Mouse (Mus musculus) MEL (cell line): ENCODE results near the gene Serpina1f. TPM values are rescaled to one million over a fixed set of nuclear protein-coding genes. Genes with fewer than 3 reads are reported as not detected.

Experiments
- DNase-seq: peaks from one replicate; pipeline ENCODE4 v3.0.0; 2011; ENCODE audit warnings: low read depth, low spot score
- H3K27ac ChIP-seq: 2 replicates; pipeline ENCODE4 v1.5.1; 2012; ENCODE audit warnings: low read depth, mild to moderate bottlenecking, control low read depth, low read length, moderate library complexity; ENCODE audit not compliant: control insufficient read depth
- H3K27me3 ChIP-seq, 2 experiments: fragments of 150-350 bp in 1 of 2; sonication (generic) in 1 of 2; 2 replicates each; pipeline ENCODE4 v1.6.1; 2012; ENCODE audit warnings: low read length in 2 of 2, mild to moderate bottlenecking in 2 of 2, improper control_type of control experiment in 1 of 2, moderate library complexity in 1 of 2; ENCODE audit not compliant: insufficient read depth in 2 of 2, control insufficient read depth in 1 of 2
- H3K36me3 ChIP-seq, 2 experiments: 2 replicates each; pipeline ENCODE4 v1.6.1; 2012 to 2014; ENCODE audit warnings: low read length in 2 of 2, improper control_type of control experiment in 1 of 2, inconsistent platforms in 1 of 2, mild to moderate bottlenecking in 1 of 2; ENCODE audit not compliant: insufficient read depth in 2 of 2, control insufficient read depth in 1 of 2
- H3K4me1 ChIP-seq, 2 experiments: fragments of 150-350 bp in 1 of 2; sonication (generic) in 1 of 2; 2 replicates each; pipeline ENCODE4 v1.6.1; 2012; ENCODE audit warnings: low read length in 2 of 2, improper control_type of control experiment in 1 of 2, mild to moderate bottlenecking in 1 of 2; ENCODE audit not compliant: insufficient read depth in 2 of 2, control insufficient read depth in 1 of 2
- H3K4me3 ChIP-seq, 2 experiments: fragments of 150-350 bp in 1 of 2; sonication (generic) in 1 of 2; 2 replicates each; pipeline ENCODE4 v1.5.1; 2012; ENCODE audit warnings: low read depth in 2 of 2, low read length in 2 of 2, mild to moderate bottlenecking in 2 of 2, moderate library complexity in 2 of 2, control low read depth in 1 of 2, improper control_type of control experiment in 1 of 2; ENCODE audit not compliant: control insufficient read depth in 1 of 2, insufficient read depth in 1 of 2
- H3K79me2 ChIP-seq: 2 replicates; pipeline ENCODE4 v1.6.1; 2012; ENCODE audit warnings: mild to moderate bottlenecking, low read length, moderate library complexity; ENCODE audit not compliant: control insufficient read depth, poor library complexity, insufficient read depth
- H3K9ac ChIP-seq: 2 replicates; pipeline ENCODE4 v1.6.1; 2012; ENCODE audit warnings: low read depth, mild to moderate bottlenecking, control low read depth, low read length, moderate library complexity; ENCODE audit not compliant: control insufficient read depth, poor library complexity, severe bottlenecking
- H3K9me3 ChIP-seq: fragments of 150-350 bp; sonication (generic); replicated peaks from 2 replicates; pipeline ENCODE4 v1.6.1; 2012; ENCODE audit warnings: mild to moderate bottlenecking, low read length, improper control_type of control experiment, moderate library complexity; ENCODE audit not compliant: insufficient read depth
- CHD1 ChIP-seq: IDR thresholded peaks from 2 replicates; pipeline ENCODE4 v1.6.1; 2012; ENCODE audit warnings: low read depth, mild to moderate bottlenecking, inconsistent platforms, low read length, improper control_type of control experiment
- CTCF ChIP-seq, 3 experiments: IDR thresholded peaks in 2 of 3; conservative IDR thresholded peaks in 1 of 3; 2 replicates each; pipeline ENCODE4 v1.5.1; 2011 to 2012; ENCODE audit warnings: low read length in 3 of 3, low read depth in 2 of 3, mild to moderate bottlenecking in 2 of 3, improper control_type of control experiment in 1 of 3, inconsistent platforms in 1 of 3, mixed read lengths in 1 of 3, moderate library complexity in 1 of 3; ENCODE audit not compliant: control insufficient read depth in 1 of 3, insufficient read depth in 1 of 3, poor library complexity in 1 of 3, severe bottlenecking in 1 of 3
- ELF1 ChIP-seq: IDR thresholded peaks from 2 replicates; pipeline ENCODE4 v1.6.1; 2014; ENCODE audit warnings: low read depth, mild to moderate bottlenecking, inconsistent platforms, low read length, improper control_type of control experiment, moderate library complexity
- ETS1 ChIP-seq: IDR thresholded peaks from 2 replicates; pipeline ENCODE4 v1.6.1; 2012; ENCODE audit warnings: low read depth, mild to moderate bottlenecking, inconsistent platforms, low read length, improper control_type of control experiment, moderate library complexity
- GATA1 ChIP-seq: IDR thresholded peaks from 2 replicates; pipeline ENCODE4 v1.6.1; 2011; ENCODE audit warnings: low read depth, low read length, improper control_type of control experiment
- KAT2A ChIP-seq: conservative IDR thresholded peaks from 2 replicates; pipeline ENCODE4 v1.6.1; 2012; ENCODE audit warnings: low read depth, low read length, improper control_type of control experiment, inconsistent platforms
- MAZ ChIP-seq: IDR thresholded peaks from 2 replicates; pipeline ENCODE4 v1.6.1; 2012; ENCODE audit warnings: low read depth, mild to moderate bottlenecking, inconsistent platforms, low read length, improper control_type of control experiment
- MEF2A ChIP-seq: IDR thresholded peaks from 2 replicates; pipeline ENCODE4 v1.6.1; 2014; ENCODE audit warnings: low read depth, mild to moderate bottlenecking, inconsistent platforms, low read length, improper control_type of control experiment; ENCODE audit not compliant: poor library complexity, insufficient replicate concordance, severe bottlenecking; ENCODE audit errors: extremely low read depth
- MXI1 ChIP-seq: IDR thresholded peaks from 2 replicates; pipeline ENCODE4 v1.6.1; 2011; ENCODE audit warnings: mild to moderate bottlenecking, low read depth, low read length, improper control_type of control experiment
- MYC ChIP-seq: IDR thresholded peaks from 2 replicates; pipeline ENCODE4 v1.6.1; 2011; ENCODE audit warnings: low read depth, mild to moderate bottlenecking, low read length, improper control_type of control experiment, moderate library complexity
- NELFE ChIP-seq: IDR thresholded peaks from 2 replicates; pipeline ENCODE4 v1.6.1; 2011; ENCODE audit warnings: low read depth, low read length, improper control_type of control experiment
- POLR2A ChIP-seq, 2 experiments: IDR thresholded peaks; 2 replicates each; pipeline ENCODE4 v1.6.1; 2011 to 2012; ENCODE audit warnings: low read length in 2 of 2, mild to moderate bottlenecking in 2 of 2, control low read depth in 1 of 2, improper control_type of control experiment in 1 of 2, low read depth in 1 of 2, moderate library complexity in 1 of 2; ENCODE audit not compliant: control insufficient read depth in 1 of 2, insufficient read depth in 1 of 2, poor library complexity in 1 of 2
- POLR2AphosphoS2 ChIP-seq: IDR thresholded peaks from 2 replicates; pipeline ENCODE4 v1.6.1; 2011; ENCODE audit warnings: low read length, improper control_type of control experiment
- POLR2AphosphoS5 ChIP-seq: IDR thresholded peaks from 2 replicates; pipeline ENCODE4 v1.6.1; 2012; ENCODE audit warnings: low read depth, borderline replicate concordance, mild to moderate bottlenecking, inconsistent platforms, low read length, moderate library complexity, mixed read lengths
- RAD21 ChIP-seq: IDR thresholded peaks from 2 replicates; pipeline ENCODE4 v1.6.1; 2011; ENCODE audit warnings: mild to moderate bottlenecking, low read depth, low read length, improper control_type of control experiment
- SIN3A ChIP-seq: IDR thresholded peaks from 2 replicates; pipeline ENCODE4 v1.6.1; 2012; ENCODE audit warnings: low read length, improper control_type of control experiment, inconsistent platforms
- SMC3 ChIP-seq: IDR thresholded peaks from 2 replicates; pipeline ENCODE4 v1.6.1; 2011; ENCODE audit warnings: low read depth, low read length, improper control_type of control experiment
- TAL1 ChIP-seq: IDR thresholded peaks from 2 replicates; pipeline ENCODE4 v1.6.1; 2012; ENCODE audit warnings: mild to moderate bottlenecking, inconsistent platforms, low read length, moderate library complexity, mixed read lengths
- TBP ChIP-seq: IDR thresholded peaks from 2 replicates; pipeline ENCODE4 v1.8.0; 2011; ENCODE audit warnings: low read depth, low read length, improper control_type of control experiment
- USF1 ChIP-seq: IDR thresholded peaks from 2 replicates; pipeline ENCODE4 v1.6.1; 2014; ENCODE audit warnings: low read depth, mild to moderate bottlenecking, inconsistent platforms, low read length, improper control_type of control experiment, moderate library complexity
- USF2 ChIP-seq, 2 experiments: IDR thresholded peaks; 2 replicates each; pipeline ENCODE4 v1.6.1; 2011 to 2012; ENCODE audit warnings: improper control_type of control experiment in 2 of 2, low read length in 2 of 2, borderline replicate concordance in 1 of 2, inconsistent platforms in 1 of 2, low read depth in 1 of 2, mild to moderate bottlenecking in 1 of 2; ENCODE audit not compliant: insufficient read depth in 1 of 2
- ZC3H11A ChIP-seq: IDR thresholded peaks from 2 replicates; pipeline ENCODE4 v1.6.1; 2012; ENCODE audit warnings: low read depth, mild to moderate bottlenecking, inconsistent platforms, low read length, improper control_type of control experiment
- ZKSCAN1 ChIP-seq: IDR thresholded peaks from 2 replicates; pipeline ENCODE4 v1.6.1; 2012; ENCODE audit warnings: low read depth, mild to moderate bottlenecking, inconsistent platforms, low read length, improper control_type of control experiment, moderate library complexity
- ZMIZ1 ChIP-seq: IDR thresholded peaks from 2 replicates; pipeline ENCODE4 v1.6.1; 2012; ENCODE audit warnings: low read depth, mild to moderate bottlenecking, inconsistent platforms, low read length, improper control_type of control experiment, moderate library complexity
- ZNF384 ChIP-seq: IDR thresholded peaks from 2 replicates; pipeline ENCODE4 v1.6.1; 2012; ENCODE audit warnings: low read depth, mild to moderate bottlenecking, inconsistent platforms, low read length, improper control_type of control experiment
- polyA plus RNA-seq, 2 experiments: library from polyadenylated mRNA; stranded (reverse) in 1 of 2; unstranded in 1 of 2; fragments of >175 nt in 1 of 2; fragments of >200 nt in 1 of 2; gene quantifications; 2 replicates each; pipeline versions ENCODE4 v1.2.1 to v1.2.4; 2012; ENCODE audit warnings: low replicate concordance in 2 of 2, low read depth in 1 of 2; ENCODE audit not compliant: insufficient read length in 2 of 2, insufficient read depth in 1 of 2, missing spikeins in 1 of 2
- total RNA-seq: library from RNA; depleted of rRNA; stranded (reverse); fragments of 300-350 nt; gene quantifications from 2 replicates; pipeline ENCODE4 v1.2.3, GENCODE M21; 2012

Serpina1f gene
- total and polyA plus RNA-seq, 3 experiments, result not detected

- no peak overlapping the region for H3K9ac ChIP-seq
- no peak overlapping the region for H3K4me3 ChIP-seq
- no peaks in the 10 kb centered on the region for H3K27me3 ChIP-seq
- DNase-seq, result no peak
- H3K79me2 ChIP-seq, result no peaks in the 10 kb centered on the region
- H3K27ac ChIP-seq, result no peak overlapping the region
- H3K9me3 ChIP-seq, result no peaks in the 10 kb centered on the region
- peaks cover 6 to 13% of the 10 kb centered on the region in 2 experiments; a peak in 3 of 4 replicates for H3K4me1 ChIP-seq
- TF ChIP-seq POLR2AphosphoS5 (no peak), ZKSCAN1 (no peak), TBP (no peak), USF1 (no peak), MAZ (no peak), KAT2A (no peak), CHD1 (no peak), TAL1 (no peak), MYC (no peak)
- peaks cover 0 to 2% of the 10 kb centered on the region in 2 experiments; a peak in 1 of 4 replicates for H3K36me3 ChIP-seq
Observed at GRCm38 (mm10) chr12:103644601-103645000, 50.7 kb downstream of the Serpina1f start.

GRCm38 (mm10) chr12:103643818-103644217 lies 51.5 kb downstream of the Serpina1f start:
- Histone ChIP-seq H3K27me3 (no peaks in the 10 kb centered on the region), H3K4me3 (no peak overlapping the region), H3K79me2 (no peaks in the 10 kb centered on the region), H3K9me3 (no peaks in the 10 kb centered on the region), H3K36me3 (peaks cover 0 to 2% of the 10 kb centered on the region in 2 experiments; a peak in 1 of 4 replicates), H3K27ac (no peak overlapping the region), H3K9ac (no peak overlapping the region), H3K4me1 (peaks cover 6 to 13% of the 10 kb centered on the region in 2 experiments; a peak in 3 of 4 replicates)
- TF ChIP-seq POLR2A (IDR thresholded peaks at IDR 0.05; ENCODE audit: control insufficient read depth in 1 of 2, insufficient read depth in 1 of 2, low read depth in 1 of 2, low read length in 2 of 2, poor library complexity in 1 of 2) (no peak), TBP (no peak), POLR2AphosphoS2 (no peak), ZMIZ1 (no peak), MXI1 (no peak), KAT2A (no peak), SMC3 (no peak)
- no peak for DNase-seq

GRCm38 (mm10) chr12:103643336-103643735 lies 52.0 kb downstream of the Serpina1f start:
- peaks cover 0 to 2% of the 10 kb centered on the region in 2 experiments; a peak in 1 of 4 replicates for H3K36me3 ChIP-seq
- no peak overlapping the region for H3K27ac ChIP-seq
- DNase-seq, result peak; percentile 77
- H3K4me3 ChIP-seq, result no peak overlapping the region
- H3K79me2 ChIP-seq, result no peaks in the 10 kb centered on the region
- H3K9me3 ChIP-seq, result no peaks in the 10 kb centered on the region
- peaks cover 6 to 13% of the 10 kb centered on the region in 2 experiments; a peak in 3 of 4 replicates for H3K4me1 ChIP-seq
- no peak overlapping the region for H3K9ac ChIP-seq
- no peaks in the 10 kb centered on the region for H3K27me3 ChIP-seq
- TF ChIP-seq MEF2A (no peak), ZMIZ1 (no peak), ZC3H11A (peak; percentile 94), CTCF (IDR thresholded peaks at IDR 0.05 in 2 of 3, conservative IDR thresholded peaks at IDR 0.05 in 1 of 3; ENCODE audit: control insufficient read depth in 1 of 3, insufficient read depth in 1 of 3, low read depth in 2 of 3, low read length in 3 of 3, poor library complexity in 1 of 3, severe bottlenecking in 1 of 3) (peak; percentile 88 to 99 (median 98)), POLR2AphosphoS5 (no peak), USF2 (IDR thresholded peaks at IDR 0.05; ENCODE audit: borderline replicate concordance in 1 of 2, insufficient read depth in 1 of 2, low read depth in 1 of 2, low read length in 2 of 2) (no peak), SMC3 (peak; percentile 96), RAD21 (peak; percentile 97), SIN3A (no peak), MYC (no peak), NELFE (no peak), TAL1 (no peak), GATA1 (no peak), USF1 (no peak), ETS1 (no peak), MAZ (no peak), ELF1 (0 out of 2 replicates have a peak, but pooled peaks have one; percentile 8), ZKSCAN1 (no peak), ZNF384 (no peak)
